Mouse (Mus musculus) ovary, adult 18-20 months (tissue): Measurements from ENCODE around the gene Adprm.

ENCODE experiments used
- DNase-seq: peaks from one replicate; pipeline ENCODE4 v3.0.0; 2022; ENCODE audit warnings: low spot score, mixed read lengths

Gene Adprm

DNA sequence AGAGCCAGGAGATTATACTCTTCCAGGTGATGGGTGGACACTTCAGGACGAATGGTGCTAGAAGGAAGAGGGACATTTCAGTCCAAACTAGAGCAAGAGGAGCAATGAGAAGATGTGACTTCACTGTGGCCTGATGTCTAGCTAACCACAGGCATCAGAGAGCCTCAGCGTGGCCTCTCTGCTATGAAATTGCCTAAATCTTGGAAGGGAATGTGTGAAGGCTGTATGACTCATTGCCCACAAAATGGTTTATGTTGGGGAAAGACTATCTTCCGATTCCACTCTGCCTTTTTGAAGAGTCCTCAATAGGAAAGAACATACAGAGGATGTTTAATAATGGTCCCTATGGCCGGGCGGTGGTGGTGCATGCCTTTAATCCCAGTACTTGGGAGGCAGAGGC is 24.4 kb upstream of the Adprm start:
- no peak for DNase-seq

DNA sequence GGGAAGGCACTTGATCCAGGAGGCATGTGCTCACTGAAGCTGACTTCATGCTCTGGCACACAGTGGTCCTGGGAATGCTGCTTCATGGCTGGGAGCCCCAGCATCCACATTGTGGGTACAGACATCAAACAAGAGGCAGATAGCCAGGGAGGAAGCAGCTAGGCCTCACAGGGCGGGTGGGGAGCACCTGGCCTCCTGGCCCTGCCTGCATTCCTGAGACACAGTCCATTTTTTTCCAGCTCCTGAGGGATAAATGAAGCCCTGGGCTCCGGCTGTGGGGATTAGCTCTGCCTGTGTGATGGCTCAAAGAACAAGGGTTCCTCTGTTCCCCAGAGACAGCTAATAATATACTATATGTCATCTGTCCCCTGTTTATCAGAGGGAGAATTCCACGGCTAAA is 22.6 kb upstream of the Adprm start:
- DNase-seq: no peak

- DNase-seq: no peak
Measured at GRCm38 (mm10) chr11:67072615-67073130, 20.3 kb upstream of the Adprm start.

DNA sequence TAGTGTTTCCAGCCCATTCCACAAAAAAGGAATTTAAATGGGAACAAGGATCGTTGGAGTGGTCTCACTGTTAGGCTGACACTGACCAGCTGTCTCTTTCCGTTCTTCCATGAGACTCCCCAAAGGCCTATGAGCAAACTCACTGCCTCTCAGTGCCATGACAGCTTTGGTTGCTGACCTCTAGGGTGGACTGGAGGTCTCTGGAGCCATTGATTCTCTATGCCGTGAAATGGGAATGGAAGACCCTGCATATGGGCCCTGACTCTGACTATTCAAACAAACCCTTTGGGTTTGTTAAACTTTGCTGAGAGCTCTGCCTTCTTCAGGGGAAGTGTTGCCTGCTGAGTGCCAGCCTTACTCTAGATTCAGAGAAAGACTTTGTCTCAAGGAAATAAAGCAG is 15.3 kb upstream of the Adprm start:
- DNase-seq: no peak

DNA sequence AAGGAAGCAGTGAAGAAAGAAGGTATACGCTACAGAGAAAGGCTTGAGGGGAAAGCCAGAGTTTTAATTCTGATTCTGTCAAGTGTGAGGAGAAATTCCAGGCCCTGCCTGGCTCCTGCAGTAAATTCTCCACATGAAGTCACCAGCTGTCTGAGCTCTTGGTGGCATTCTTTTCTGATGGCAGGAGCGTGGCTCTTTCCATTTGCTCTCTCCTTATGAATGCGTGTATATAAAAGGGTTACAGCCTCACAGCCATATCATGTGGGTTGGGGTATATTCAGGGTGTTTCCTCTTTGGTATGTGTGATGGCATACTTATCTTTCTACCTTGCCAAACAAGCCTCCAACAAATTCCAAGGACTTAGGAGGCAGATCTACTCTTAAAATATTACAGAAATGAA is 10.3 kb upstream of the Adprm start:
- DNase-seq: no peak

DNA sequence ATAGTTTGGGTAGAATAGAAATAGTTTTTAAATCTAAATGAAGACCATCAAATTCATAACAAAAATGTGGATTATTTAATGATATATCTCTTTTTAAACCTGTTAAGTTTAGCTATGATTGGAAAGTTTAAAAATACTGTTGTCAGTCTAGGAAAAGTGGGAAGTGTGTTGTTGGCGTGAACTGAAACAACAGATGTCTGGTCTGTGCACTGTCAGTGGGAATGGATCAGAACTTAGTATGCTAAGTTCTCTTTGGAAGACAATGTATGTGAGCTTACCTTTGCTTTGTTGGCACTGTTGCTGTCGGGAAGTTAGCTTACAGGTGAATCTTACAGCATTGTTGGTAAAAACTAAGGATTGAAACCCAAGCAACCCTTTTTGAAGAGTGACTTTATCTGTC is 8.9 kb upstream of the Adprm start:
- DNase-seq: no peak

DNA sequence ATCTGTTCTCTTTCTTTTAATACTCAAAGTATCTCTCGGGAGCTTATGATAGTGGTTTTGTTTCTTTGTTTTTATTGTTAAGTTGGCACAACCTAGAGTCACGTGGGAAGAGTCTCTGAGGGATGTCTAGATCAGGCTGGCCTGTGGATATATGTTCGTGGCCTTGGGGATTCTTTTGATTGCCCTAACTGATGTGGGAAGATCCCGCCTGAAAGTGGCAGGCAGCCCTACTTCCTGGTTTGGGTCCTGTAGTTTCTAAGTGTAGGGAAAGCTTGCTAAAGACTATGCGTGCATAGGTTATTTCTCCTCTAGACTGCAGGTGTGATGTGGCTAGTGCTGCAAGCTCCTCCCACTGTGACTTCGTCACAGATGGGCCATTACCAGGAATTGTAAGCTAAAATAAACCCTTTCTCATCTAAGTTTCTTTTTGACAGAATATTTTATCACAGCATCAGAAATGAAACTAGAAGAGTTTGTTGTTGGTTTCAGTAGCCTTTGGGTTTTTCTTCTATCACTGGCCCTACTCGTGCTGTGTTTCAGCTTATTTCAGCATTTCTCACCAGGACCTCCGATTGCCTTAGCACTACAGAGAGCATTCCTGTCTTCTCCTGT is 2.5 kb upstream of the Adprm start:
- DNase-seq: no peak

DNA sequence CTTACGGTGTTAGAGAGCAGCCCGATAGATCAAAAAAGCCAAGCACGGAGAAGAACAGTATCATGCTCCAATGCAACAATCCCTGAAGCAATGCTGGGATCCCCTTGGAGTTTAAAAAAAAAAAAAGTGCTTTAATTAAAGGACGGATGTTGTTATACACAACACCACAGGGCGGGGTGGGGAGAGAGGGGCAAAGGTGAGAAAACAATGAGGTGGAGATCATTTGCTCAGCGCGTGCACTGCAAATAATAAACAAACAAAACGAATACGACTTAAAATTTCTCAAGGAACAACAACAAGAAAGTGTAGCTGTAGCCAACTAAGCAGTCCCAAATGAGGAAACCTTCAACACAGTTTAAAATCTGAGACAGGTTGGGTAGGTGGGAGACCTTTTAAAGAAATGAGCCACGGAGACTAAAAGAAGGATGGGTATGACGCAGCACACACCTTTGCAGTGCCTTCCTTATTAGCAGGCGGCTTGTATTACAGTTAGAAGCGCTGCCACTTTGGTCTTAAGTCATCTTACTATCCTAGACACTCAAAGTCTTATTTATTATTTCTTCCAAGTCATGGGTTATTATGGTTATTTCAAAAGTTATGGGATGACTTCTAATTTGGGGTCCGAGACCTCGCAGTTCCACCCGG is 596 bp downstream of the Adprm start:
- DNase-seq: no peak

DNA sequence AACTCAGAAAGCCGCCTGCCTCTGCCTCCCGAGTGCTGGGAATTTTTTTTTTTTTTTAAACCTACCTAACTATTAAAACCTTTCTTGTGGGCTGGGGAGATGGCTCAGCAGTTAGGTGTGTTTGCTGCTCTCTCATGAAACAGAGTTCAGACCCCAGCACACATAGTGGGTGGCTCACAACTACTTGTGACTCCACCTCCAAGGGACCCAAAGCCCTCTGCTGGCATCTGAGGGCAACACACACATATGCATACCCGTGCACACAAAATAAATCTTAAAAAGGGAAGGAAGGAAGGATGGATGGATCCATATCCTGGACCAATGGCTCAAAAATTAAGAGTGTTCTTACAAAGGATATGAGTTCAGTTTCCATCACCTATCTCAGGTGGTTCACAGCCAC is 3.1 kb downstream of the Adprm start:
- no peak for DNase-seq

DNA sequence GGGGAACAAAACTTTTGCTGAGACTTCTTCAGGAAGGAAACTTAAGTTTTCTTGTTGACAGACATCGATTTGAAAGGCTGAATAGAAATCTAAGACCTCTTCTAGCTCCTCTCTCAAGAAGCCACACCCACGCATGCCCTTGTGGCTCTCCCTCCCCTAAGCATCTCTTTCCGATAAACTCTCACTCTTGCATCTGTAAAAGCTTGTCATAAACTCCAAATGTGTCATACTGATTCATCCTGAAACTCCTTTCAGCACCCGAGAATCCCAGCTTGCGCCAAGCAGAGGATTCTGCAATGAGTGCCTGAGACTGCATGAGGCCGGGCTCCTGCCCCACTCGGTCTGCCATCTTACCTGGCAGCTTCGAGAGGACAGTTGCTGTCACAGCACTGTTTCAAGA is 3.9 kb downstream of the Adprm start:
- DNase-seq: no peak

DNA sequence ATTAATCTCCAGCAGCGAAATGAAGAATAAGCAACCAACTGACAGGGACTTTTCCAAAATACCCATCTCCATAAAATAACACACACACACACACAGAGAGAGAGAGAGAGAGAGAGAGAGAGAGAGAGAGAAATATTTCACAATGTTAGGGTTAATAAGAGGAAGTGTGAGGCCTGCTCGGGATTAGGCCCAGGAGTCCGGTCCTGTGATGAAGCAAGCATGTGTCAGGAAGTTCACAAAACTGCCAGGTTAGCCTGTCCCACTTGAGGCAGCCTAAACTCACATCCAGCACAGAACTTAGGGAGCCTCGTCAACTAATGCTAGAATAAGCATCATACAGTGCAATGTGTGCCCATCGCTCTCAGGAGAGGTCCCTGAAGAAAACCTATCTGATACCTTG is 5.2 kb downstream of the Adprm start:
- no peak for DNase-seq

- DNase-seq: no peak
Measured at GRCm38 (mm10) chr11:67044959-67045358, 7.4 kb downstream of the Adprm start.

- no peak for DNase-seq
Measured at GRCm38 (mm10) chr11:67043007-67043406, 9.4 kb downstream of the Adprm start.

DNA sequence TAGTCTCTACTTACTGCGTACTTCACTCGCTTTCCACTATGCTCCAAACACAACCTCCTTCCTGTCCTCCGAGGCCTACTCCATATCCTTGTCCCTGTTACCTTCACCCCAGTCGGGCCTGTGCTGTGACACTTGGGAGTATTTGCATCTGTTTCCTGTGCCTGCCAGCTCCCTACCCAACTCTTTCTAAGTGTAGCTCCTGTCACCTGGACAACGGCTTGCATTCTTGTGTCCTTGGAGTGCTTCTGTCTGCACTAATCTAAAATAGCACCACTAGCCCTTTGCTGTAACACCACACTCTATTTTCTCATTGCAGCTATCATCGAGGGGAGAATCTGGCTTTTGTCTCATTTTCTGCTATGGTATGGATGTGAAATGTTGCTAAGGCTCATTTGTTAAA is 11.9 kb downstream of the Adprm start:
- DNase-seq: no peak

DNA sequence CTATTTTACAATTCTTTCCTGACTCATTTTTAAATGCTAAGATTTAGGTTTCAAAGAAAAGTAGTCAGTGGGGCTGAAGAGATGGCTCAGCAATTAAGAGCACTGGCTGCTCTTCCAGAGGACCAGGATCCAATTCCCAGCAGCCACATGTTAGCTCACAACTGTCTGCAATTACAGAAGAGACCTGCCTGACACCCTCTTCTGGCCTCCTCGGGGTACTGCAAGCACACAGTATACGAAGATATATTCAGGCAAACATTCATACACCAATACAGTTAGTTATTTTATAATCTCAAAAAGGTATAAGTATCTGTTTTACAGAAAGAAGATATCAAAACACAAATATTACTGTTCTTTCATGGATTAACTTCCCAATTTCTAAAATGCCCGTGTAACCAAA is 12.6 kb downstream of the Adprm start:
- no peak for DNase-seq

- no peak for DNase-seq
Measured at GRCm38 (mm10) chr11:67036892-67037291, 15.5 kb downstream of the Adprm start.

GRCm38 (mm10) chr11:67036229-67036628 is 16.2 kb downstream of the Adprm start:
- no peak for DNase-seq

DNA sequence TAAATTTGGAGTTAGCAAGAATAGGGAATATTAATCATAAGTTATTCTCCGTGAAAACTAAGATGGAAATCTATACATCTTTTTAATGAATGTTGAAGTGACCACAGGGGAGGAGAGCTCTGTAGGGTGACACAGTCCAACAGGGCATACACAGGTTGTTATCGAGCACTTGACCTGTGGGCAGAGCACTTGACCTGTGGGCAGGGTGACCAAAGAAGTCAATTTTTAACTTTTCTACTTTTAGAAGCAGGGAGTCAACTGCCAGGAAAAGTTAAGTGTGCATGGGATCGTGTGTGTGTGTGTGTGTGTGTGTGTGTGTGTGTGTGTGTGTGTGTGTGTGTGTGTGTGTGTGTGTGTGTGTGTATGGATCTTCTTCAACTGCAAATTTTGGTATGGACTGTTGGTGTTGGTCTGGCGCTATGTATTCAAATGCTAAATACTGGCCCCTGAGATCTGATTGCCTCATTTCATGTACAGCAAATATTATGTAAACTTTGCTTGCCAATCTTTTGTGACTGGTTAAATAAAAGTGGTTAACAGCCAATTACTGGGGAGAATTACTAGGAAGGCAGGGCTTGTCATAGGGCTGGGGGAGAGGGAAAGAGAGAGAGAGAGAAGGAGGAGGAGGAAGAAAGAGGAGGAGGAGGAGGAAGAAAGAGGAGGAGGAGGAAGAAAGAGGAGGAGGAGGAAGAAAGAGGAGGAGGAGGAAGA is 17.5 kb downstream of the Adprm start:
- DNase-seq: no peak

GRCm38 (mm10) chr11:67031603-67031915 is 20.8 kb downstream of the Adprm start:
- DNase-seq: no peak

GRCm38 (mm10) chr11:67030904-67031602 is 21.3 kb downstream of the Adprm start:
- DNase-seq: no peak

DNA sequence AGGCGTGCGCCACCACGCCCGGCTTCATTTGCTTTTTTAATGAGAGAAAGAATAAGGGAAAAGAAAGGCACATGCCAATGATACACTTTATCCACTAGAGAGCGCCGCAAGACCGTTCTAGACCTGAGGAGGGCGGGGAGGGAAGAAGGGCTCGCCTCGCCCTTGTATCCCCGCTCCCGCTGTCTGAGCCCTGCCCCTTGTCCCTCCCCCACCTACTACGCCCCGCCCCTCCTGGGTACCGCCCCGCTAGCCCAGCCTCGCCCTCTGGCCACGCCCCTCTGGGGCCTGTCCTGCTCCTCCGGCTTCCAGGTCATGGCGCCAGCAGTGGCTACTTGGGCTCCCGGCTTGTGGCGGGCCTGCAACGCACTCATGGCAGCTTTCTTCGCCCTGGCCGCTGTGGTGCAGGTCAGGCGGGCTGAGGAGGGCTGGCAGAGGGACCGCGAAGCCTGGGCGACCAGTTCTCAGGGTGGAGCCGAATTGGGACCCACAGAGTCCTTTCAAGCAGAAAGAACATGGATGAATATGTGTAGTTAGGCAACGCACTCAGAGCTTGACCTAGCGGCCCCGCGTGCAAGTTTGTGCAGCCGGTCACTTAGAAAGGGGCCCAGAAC is 27.4 kb downstream of the Adprm start, which contains the start of gene Tmem220:
Gene Tmem220, plus strand, starts transcription at position 288 of the 611 bp plus-strand sequence.
- peak; percentile 93 for DNase-seq

DNA sequence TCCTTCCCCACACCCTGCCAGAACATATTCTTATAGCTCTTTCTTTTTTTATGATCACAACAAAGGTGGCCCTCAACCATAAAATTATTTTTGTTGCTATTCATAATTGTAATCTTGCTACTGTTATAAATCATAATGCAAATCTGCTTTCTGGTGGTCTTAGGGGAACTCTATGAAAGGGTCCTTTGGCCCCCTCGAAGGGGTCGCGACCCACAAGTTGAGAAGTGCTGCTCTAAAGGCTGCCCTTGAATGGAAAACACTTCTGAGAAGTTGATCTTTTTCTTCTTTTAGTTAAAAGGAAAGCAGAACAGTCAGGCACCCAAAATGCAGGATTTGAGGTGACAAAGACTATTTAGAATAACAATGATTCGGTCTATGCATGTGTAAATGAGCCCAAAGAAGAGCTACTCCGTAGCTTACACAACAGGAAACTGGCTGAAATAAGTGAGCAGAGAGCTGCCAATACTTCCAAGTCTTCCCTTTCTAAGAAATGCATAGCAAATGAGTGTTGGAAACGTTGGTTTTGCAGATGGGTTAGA is 28.5 kb downstream of the Adprm start:
- DNase-seq: no peak
